Mouse (Mus musculus): Measurements from ENCODE around the gene Nbas. TPM values are rescaled to one million over a fixed set of nuclear protein-coding genes. Genes with fewer than 3 reads are reported as not detected.
A peak's percentile ranks its signal among the peaks of the same experiment; 100 is the strongest.

The Nbas gene
- total RNA-seq, 4 experiments from 2014 or later: 35.2 to 40.0 (median 38.2) TPM

- DNase-seq (ENCODE audit: low spot score in 2 of 2): no peak
Observed at GRCm38 (mm10) chr12:13532731-13533365, 263.9 kb downstream of the Nbas start.

- DNase-seq (ENCODE audit: low spot score in 2 of 2): peak; percentile 26
Observed at GRCm38 (mm10) chr12:13539171-13539570, 270.2 kb downstream of the Nbas start.

- DNase-seq (ENCODE audit: low spot score in 2 of 2): no peak
Observed at GRCm38 (mm10) chr12:13543806-13544205, 274.9 kb downstream of the Nbas start.

- no peak for DNase-seq (ENCODE audit: low spot score in 2 of 2)
Observed at GRCm38 (mm10) chr12:13563646-13564289, 294.8 kb downstream of the Nbas start.

DNA sequence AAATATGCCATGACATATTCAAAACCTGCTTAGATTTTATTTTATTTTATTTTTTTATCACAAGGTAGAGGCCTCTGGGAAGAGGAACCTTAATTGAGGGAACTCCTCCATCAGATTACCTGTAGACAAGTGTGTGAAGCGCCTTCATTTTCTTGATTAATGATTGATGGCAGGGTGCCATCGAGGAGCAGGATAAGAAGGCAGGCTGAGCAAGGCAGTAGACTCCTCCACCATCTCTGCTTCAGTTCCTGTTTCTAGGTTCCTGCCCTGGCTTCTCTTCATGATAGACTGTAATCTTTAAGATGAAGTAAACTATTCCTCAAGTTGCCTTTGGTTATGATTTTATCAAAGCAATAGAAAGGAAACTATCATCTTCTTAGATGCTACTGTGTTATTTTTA, 295.4 kb downstream of the Nbas start:
- DNase-seq (ENCODE audit: low spot score in 2 of 2): no peak

- DNase-seq (ENCODE audit: low spot score in 2 of 2): no peak
Observed at GRCm38 (mm10) chr12:13566421-13566820, 297.5 kb downstream of the Nbas start.

DNA sequence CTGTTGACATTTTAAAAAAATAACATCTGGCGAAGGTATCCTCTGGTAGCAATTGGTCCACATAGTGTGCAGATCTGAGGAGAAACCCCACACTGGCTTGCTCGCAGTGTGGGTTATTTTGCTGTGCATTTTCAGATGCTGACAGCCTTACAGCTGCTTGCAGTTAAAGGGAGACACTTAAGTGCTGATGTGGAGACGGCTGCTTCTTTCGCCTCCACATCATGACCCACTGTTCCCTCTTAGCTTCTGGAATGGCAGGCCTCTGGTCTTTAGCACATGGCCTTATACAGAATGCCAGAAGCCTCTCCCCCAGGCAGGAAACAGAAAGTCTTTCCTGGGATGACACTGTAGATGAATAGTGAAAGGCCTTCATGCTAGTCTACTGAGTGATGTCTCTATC, 306.2 kb downstream of the Nbas start:
- no peak for DNase-seq (ENCODE audit: low spot score in 2 of 2)

- no peak for DNase-seq (ENCODE audit: low spot score in 2 of 2)
Observed at GRCm38 (mm10) chr12:13575605-13576600, 307.0 kb downstream of the Nbas start.

DNA sequence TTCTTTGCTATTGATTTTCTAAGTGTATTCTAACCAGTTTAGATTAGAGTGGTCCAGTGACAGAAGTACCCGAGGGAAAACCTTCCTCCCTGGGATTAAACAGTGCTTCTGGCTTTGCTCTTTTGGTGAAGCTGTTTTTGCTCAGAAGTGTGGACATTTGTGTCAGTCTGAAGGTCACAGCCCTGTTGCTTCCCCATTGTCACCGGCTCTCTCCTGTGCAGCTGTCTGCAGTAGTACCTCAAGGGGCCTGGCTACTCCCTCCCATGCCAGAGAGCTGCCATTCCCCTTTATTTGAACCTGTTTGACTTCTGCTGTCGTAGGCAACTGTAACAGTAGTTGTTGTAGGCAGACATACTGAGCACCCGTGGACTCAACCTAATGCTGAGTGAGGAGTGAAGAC, 307.8 kb downstream of the Nbas start:
- DNase-seq (ENCODE audit: low spot score in 2 of 2): no peak

- DNase-seq (ENCODE audit: low spot score in 2 of 2): no peak
Observed at GRCm38 (mm10) chr12:13580796-13581195, 311.9 kb downstream of the Nbas start.

GRCm38 (mm10) chr12:13583386-13583785, 314.5 kb downstream of the Nbas start:
- DNase-seq (ENCODE audit: low spot score in 2 of 2): no peak

DNA sequence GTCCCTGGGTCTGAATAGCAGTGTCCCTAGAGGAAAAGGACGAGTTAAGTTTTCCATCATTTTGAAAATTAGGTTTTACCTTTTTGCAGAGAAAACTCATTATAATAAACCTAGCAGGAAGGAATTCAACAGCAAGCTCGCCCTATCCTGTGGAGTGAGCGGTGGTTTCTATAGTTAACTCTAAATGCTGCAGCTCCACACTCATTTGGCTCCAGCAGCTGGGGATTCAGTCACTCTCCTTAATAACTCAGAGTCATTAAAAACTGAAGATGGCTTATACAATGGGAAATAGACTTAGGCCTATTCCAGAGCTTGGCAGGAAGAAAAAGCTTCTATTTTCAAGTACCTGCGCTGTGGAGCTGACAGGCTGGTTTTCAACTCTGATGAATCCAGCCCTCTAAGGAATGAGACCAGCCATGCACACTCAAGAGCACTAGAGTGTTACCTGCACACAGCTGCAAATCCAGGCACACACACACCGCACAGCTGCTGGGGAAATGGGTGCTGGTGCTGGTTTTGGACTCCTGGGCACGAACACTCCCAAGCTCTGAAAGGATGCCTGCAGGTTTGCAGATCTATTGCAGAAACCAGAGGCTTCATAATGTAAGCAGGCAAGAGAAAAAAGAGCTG, 316.7 kb downstream of the Nbas start:
- DNase-seq (ENCODE audit: low spot score in 2 of 2): no peak

- DNase-seq (ENCODE audit: low spot score in 2 of 2): no peak
Observed at GRCm38 (mm10) chr12:13587675-13588074, 318.7 kb downstream of the Nbas start.

DNA sequence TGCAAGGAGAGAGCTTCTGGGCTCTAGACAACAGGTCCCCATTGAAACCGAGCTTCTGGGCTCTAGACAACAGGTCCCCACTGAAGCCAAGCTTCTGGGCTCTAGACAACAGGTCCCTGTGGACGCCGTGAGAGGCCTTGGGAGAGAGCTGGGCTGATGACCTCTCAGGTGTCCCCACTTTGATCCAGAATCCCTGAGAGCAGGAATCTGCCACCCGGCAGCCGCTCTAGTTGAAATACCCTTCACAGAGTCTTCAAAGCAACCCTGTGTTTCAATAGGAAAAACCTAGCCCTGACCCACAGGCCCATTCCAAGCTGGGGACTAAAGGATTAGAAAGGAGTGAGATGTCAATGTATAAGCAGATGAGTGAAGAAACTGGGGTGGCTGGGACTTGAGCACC, 320.1 kb downstream of the Nbas start:
- no peak for DNase-seq (ENCODE audit: low spot score in 2 of 2)

DNA sequence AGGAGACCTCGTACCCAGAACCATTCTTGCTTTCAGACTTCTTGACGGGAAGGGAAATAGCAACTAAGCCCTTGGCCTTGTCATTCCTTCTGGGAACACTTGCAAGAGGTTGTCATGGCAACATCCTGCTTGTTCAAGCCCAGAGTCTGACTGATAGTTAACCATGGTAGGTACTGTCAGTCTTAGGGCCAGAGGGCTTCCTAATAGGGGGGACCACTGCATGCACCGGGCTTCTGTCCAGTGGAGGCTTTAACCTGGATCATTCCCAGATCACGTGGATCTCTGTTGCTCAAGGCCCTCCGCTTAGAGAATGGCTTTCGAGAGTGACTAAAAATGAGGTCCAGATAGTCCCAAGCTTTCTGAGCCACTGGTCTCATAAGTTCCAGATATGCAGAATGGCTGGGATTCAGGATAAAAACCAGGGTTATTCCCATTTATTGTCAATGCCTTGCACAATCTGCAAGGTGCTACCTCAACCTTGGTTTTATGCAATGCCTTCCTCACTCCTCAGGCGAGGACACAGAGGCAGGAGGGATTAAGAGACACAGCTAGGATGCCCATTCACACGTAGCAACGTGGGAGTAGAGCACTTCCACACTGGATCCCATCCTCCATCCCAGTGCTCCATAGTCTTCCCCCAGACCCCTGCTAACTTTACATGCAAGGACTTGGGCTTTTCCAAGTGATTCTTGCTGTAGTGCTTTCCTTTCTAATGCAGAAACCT, 326.0 kb downstream of the Nbas start:
- DNase-seq (ENCODE audit: low spot score in 2 of 2): no peak

DNA sequence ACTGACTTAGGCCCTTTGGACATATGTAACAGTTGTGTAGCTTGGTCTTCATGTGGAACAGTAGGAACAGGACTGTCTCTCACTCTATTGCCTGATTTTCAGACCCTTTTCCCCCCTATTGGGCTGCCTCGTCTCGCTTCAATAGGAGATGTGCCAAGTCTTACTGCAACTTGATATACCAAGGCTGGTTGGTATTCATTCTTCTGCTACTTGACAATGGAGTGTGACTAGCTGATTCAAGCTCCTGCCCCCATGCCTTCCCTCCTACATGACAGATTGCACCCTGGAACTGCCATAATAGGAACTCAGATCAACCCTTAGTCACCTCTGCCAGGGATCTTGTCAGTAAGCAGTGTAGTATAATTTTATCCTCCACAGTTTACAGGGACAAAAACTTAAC, 328.1 kb downstream of the Nbas start:
- DNase-seq (ENCODE audit: low spot score in 2 of 2): no peak

GRCm38 (mm10) chr12:13598545-13598944, 329.6 kb downstream of the Nbas start:
- DNase-seq (ENCODE audit: low spot score in 2 of 2): peak; percentile 85 to 87

DNA sequence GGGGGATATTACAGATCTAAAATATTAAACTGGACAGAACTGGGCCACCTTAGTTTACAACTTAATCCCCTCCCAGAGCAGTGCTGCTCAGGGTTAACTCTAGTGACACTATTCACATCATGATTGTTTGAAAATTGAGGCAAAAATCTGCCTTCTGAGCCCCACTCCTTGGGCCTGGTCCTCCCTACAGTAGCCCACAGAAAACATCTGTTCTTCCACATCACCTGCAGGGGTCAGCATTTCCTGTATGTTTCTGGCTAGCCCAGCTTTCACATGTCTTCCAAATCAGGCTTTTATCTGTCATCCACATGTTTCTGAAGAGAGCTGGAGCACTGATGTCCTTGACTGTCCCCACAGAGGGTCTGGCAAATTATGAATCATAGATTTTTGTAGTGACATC, 333.5 kb downstream of the Nbas start:
- DNase-seq (ENCODE audit: low spot score in 2 of 2): no peak

- DNase-seq (ENCODE audit: low spot score in 2 of 2): no peak
Observed at GRCm38 (mm10) chr12:13607021-13607420, 338.1 kb downstream of the Nbas start.

- DNase-seq (ENCODE audit: low spot score in 2 of 2): peak; percentile 44 to 66
Observed at GRCm38 (mm10) chr12:13609027-13609426, 340.1 kb downstream of the Nbas start.

GRCm38 (mm10) chr12:13613041-13613440, 344.1 kb downstream of the Nbas start:
- DNase-seq (ENCODE audit: low spot score in 2 of 2): no peak

Measured in layer of hippocampus, adult 8-10 months (tissue).